Mouse (Mus musculus) CH12.LX (cell line): ENCODE measurements around the gene Apba1. TPM values are rescaled to one million over a fixed set of nuclear protein-coding genes. Genes with fewer than 3 reads are reported as not detected.

Experiments used
- DNase-seq: peaks from one replicate; pipeline ENCODE4 v3.0.0-alpha.2; 2013; ENCODE audit errors: extremely low read depth
- H3K27ac ChIP-seq: 2 replicates; pipeline ENCODE4 v1.5.1; 2012; ENCODE audit warnings: low read depth, mild to moderate bottlenecking, control low read depth, moderate library complexity; ENCODE audit not compliant: insufficient read depth
- H3K27me3 ChIP-seq: replicated peaks from 2 replicates; pipeline ENCODE3; 2012; ENCODE audit warnings: inconsistent platforms
- H3K36me3 ChIP-seq, 2 experiments: replicated peaks in 1 of 2; 2 replicates each; pipeline versions ENCODE3 to v1.6.1; 2012; ENCODE audit warnings: inconsistent platforms in 1 of 2, low read length in 1 of 2, mild to moderate bottlenecking in 1 of 2, mixed read lengths in 1 of 2, moderate library complexity in 1 of 2; ENCODE audit not compliant: control insufficient read depth in 1 of 2, insufficient read depth in 1 of 2
- H3K4me1 ChIP-seq, 2 experiments: 2 replicates each; pipeline ENCODE4 v1.6.1; 2012; ENCODE audit warnings: inconsistent platforms in 1 of 2, moderate library complexity in 1 of 2; ENCODE audit not compliant: insufficient read depth in 2 of 2, control insufficient read depth in 1 of 2
- H3K4me2 ChIP-seq: 2 replicates; pipeline ENCODE4 v1.6.1; 2012; ENCODE audit warnings: low read depth, mild to moderate bottlenecking, control low read depth; ENCODE audit not compliant: poor library complexity, insufficient read depth, severe bottlenecking
- H3K4me3 ChIP-seq, 3 experiments: fragments of 150-350 bp in 1 of 3; sonication (generic) in 1 of 3; replicated peaks in 1 of 3; 2 replicates each; pipeline versions ENCODE3 to v1.5.1; 2011 to 2012; ENCODE audit warnings: low read depth in 2 of 3, low read length in 2 of 3, mild to moderate bottlenecking in 2 of 3, moderate library complexity in 2 of 3, control low read depth in 1 of 3, improper control_type of control experiment in 1 of 3, inconsistent platforms in 1 of 3, mixed read lengths in 1 of 3; ENCODE audit not compliant: poor library complexity in 1 of 3
- H3K79me2 ChIP-seq: replicated peaks from 2 replicates; pipeline ENCODE4 v1.6.1; 2012; ENCODE audit warnings: mild to moderate bottlenecking, moderate library complexity; ENCODE audit not compliant: control insufficient read depth, poor library complexity, insufficient read depth, severe bottlenecking; ENCODE audit errors: extremely low read depth
- H3K9ac ChIP-seq: 2 replicates; pipeline ENCODE4 v1.6.1; 2012; ENCODE audit warnings: low read depth, mild to moderate bottlenecking, control low read depth, moderate library complexity; ENCODE audit not compliant: insufficient read depth
- H3K9me3 ChIP-seq: replicated peaks from 2 replicates; pipeline ENCODE3; 2012; ENCODE audit warnings: low read length, inconsistent platforms, mixed read lengths
- BHLHE40 ChIP-seq: IDR thresholded peaks from 2 replicates; pipeline ENCODE4 v1.6.1; 2011; ENCODE audit warnings: mild to moderate bottlenecking, low read depth, low read length, improper control_type of control experiment
- CHD1 ChIP-seq: IDR thresholded peaks from 2 replicates; pipeline ENCODE4 v1.6.1; 2012; ENCODE audit warnings: low read depth, low read length, improper control_type of control experiment, inconsistent platforms
- CHD2 ChIP-seq: IDR thresholded peaks from 2 replicates; pipeline ENCODE4 v1.6.1; 2011; ENCODE audit warnings: low read length, improper control_type of control experiment
- CTCF ChIP-seq, 2 experiments: IDR thresholded peaks in 1 of 2; conservative IDR thresholded peaks in 1 of 2; 2 replicates each; pipeline ENCODE4 v1.5.1; 2011 to 2012; ENCODE audit warnings: low read depth in 2 of 2, low read length in 2 of 2, improper control_type of control experiment in 1 of 2, inconsistent platforms in 1 of 2, mild to moderate bottlenecking in 1 of 2, moderate library complexity in 1 of 2
- E2F4 ChIP-seq: IDR thresholded peaks from 2 replicates; pipeline ENCODE4 v1.6.1; 2011; ENCODE audit warnings: low read depth, low read length, improper control_type of control experiment; ENCODE audit not compliant: insufficient replicate concordance
- ELF1 ChIP-seq: IDR thresholded peaks from 2 replicates; pipeline ENCODE4 v1.6.1; 2014; ENCODE audit warnings: low read depth, mild to moderate bottlenecking, inconsistent platforms, low read length, improper control_type of control experiment
- EP300 ChIP-seq: IDR thresholded peaks from 2 replicates; pipeline ENCODE4 v1.6.1; 2011; ENCODE audit warnings: low read length, improper control_type of control experiment
- ETS1 ChIP-seq: conservative IDR thresholded peaks from 2 replicates; pipeline ENCODE4 v1.6.1; 2012; ENCODE audit warnings: low read depth, mild to moderate bottlenecking, inconsistent platforms, low read length, improper control_type of control experiment, moderate library complexity
- JUN ChIP-seq: IDR thresholded peaks from 2 replicates; pipeline ENCODE4 v1.6.1; 2011; ENCODE audit warnings: low read depth, mild to moderate bottlenecking, low read length, improper control_type of control experiment, moderate library complexity; ENCODE audit not compliant: insufficient read depth
- JUND ChIP-seq: conservative IDR thresholded peaks from 2 replicates; pipeline ENCODE4 v1.6.1; 2011; ENCODE audit warnings: low read depth, low read length, improper control_type of control experiment
- MEF2A ChIP-seq: IDR thresholded peaks from 2 replicates; pipeline ENCODE4 v1.6.1; 2014; ENCODE audit warnings: low read depth, mild to moderate bottlenecking, inconsistent platforms, low read length, improper control_type of control experiment, borderline replicate concordance
- MXI1 ChIP-seq: IDR thresholded peaks from 2 replicates; pipeline ENCODE4 v1.6.1; 2011; ENCODE audit warnings: mild to moderate bottlenecking, low read depth, low read length, improper control_type of control experiment
- PAX5 ChIP-seq: IDR thresholded peaks from 2 replicates; pipeline ENCODE4 v1.6.1; 2012; ENCODE audit warnings: low read length, inconsistent platforms, mixed read lengths
- POLR2A ChIP-seq: IDR thresholded peaks from 2 replicates; pipeline ENCODE4 v1.6.1; 2011; ENCODE audit warnings: low read depth, mild to moderate bottlenecking, improper control_type of control experiment, low read length
- POLR2AphosphoS2 ChIP-seq: IDR thresholded peaks from 2 replicates; pipeline ENCODE4 v1.6.1; 2011; ENCODE audit warnings: low read depth, low read length, improper control_type of control experiment
- TCF12 ChIP-seq: IDR thresholded peaks from 2 replicates; pipeline ENCODE4 v1.6.1; 2014; ENCODE audit warnings: low read depth, mild to moderate bottlenecking, inconsistent platforms, low read length, improper control_type of control experiment
- UBTF ChIP-seq: IDR thresholded peaks from 2 replicates; pipeline ENCODE4 v1.6.1; 2012; ENCODE audit warnings: low read depth, mild to moderate bottlenecking, inconsistent platforms, low read length, improper control_type of control experiment, moderate library complexity
- ZKSCAN1 ChIP-seq: IDR thresholded peaks from 2 replicates; pipeline ENCODE4 v1.6.1; 2012; ENCODE audit warnings: low read depth, inconsistent platforms, low read length, improper control_type of control experiment, borderline replicate concordance
- ZNF384 ChIP-seq: IDR thresholded peaks from 2 replicates; pipeline ENCODE4 v1.6.1; 2012; ENCODE audit warnings: low read depth, low read length, improper control_type of control experiment, inconsistent platforms
- dilution Hi-C: fragments of 300-500 bp; cut with MboI; formaldehyde crosslinking; loops from 2 replicates; pipeline ENCODE4 v1.14.3; 2020; ENCODE audit warnings: low sequenced_read_pairs; ENCODE audit not compliant: extremely low pct_unique_long_range_greater_than_20kb, extremely low pct_ligation_motif_present
- in situ Hi-C: fragments of 300-500 bp; cut with MboI; formaldehyde crosslinking; loops from 3 replicates; pipeline ENCODE4 v1.14.3; 2019; ENCODE audit warnings: low sequenced_read_pairs, low pct_ligation_motif_present, low pct_unique_long_range_greater_than_20kb, mixed read lengths
- polyA plus RNA-seq: library from polyadenylated mRNA; unstranded; fragments of >175 nt; gene quantifications from 2 replicates; pipeline ENCODE4 v1.2.1, GENCODE M21; 2012; ENCODE audit warnings: low read depth; ENCODE audit not compliant: insufficient read length
- total RNA-seq, 2 experiments: library from RNA; depleted of rRNA; stranded (reverse); fragments of 300-350 nt in 1 of 2; fragments of >200 nt in 1 of 2; gene quantifications; 2 replicates each; pipeline ENCODE4 v1.2.3; 2012 to 2014

Gene Apba1
- total and polyA plus RNA-seq, 3 experiments, result 0.08 to 0.24 (median 0.09) TPM

DNA sequence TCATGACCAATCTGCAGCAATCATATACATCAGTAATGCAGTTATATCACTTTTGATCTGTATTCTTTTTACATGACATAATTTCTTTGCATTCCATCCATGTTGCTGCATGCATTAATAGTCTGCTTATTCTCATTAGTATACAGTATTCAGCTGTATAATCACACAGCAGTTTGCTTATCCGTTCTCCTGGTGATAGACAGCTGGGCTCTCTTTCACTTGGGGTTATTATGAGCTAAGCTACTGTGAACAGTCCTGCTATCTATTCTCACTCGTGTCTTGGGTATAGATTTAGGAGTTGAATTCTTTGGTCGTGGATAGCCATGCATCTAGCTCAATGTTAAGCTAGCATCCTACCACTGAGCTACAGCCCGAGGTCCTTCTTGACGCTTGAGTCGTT lies 16.7 kb downstream of the Apba1 start:
- Histone ChIP-seq H3K27me3 (no peaks in the 10 kb centered on the region), H3K9ac (no peak overlapping the region), H3K4me3 (no peak overlapping the region), H3K79me2 (no peaks in the 10 kb centered on the region), H3K27ac (no peak overlapping the region), H3K9me3 (no peaks in the 10 kb centered on the region), H3K36me3 (no peaks in the 10 kb centered on the region), H3K4me1 (peaks cover 0 to 7% of the 10 kb centered on the region in 2 experiments; a peak in 2 of 4 replicates), H3K4me2 (no peak overlapping the region)
- TF ChIP-seq MXI1 (no peak), ZNF384 (no peak), ELF1 (no peak), EP300 (no peak), MEF2A (no peak), E2F4 (no peak), CHD1 (no peak)
- in situ Hi-C loops (no loop called here), dilution Hi-C loops (no loop called here)
- no peak for DNase-seq

DNA sequence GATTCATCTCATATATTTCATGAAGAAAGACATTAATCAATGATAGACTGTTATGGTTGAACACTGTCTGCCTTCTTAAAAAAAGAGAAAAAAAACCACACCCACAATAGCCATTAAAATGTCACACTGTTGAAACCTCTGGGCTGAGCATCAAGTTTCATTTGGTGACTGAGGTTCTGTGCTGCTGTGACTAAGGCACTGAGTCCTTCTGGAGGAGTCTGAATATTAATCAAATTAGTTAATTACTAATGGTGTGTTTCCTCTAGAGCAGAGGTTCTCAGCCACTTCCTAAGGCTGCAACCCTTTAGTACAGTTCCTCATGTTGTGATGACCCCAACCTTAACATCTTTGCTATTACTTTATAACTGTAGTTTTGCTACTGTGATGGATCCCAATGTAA lies 20.4 kb downstream of the Apba1 start:
- peaks cover 2 to 23% of the 10 kb centered on the region in 2 experiments; a peak in 2 of 4 replicates for H3K4me1 ChIP-seq
- H3K9me3 ChIP-seq, result no peaks in the 10 kb centered on the region
- no peak overlapping the region for H3K4me2 ChIP-seq
- no peak overlapping the region for H3K4me3 ChIP-seq
- TF ChIP-seq ETS1 (no peak), UBTF (no peak), PAX5 (no peak), ZNF384 (no peak), POLR2AphosphoS2 (no peak), POLR2A (no peak), CTCF (conservative IDR thresholded peaks at IDR 0.05 in 1 of 2, IDR thresholded peaks at IDR 0.05 in 1 of 2; ENCODE audit: low read depth in 2 of 2, low read length in 2 of 2) (no peak), MXI1 (no peak), ZKSCAN1 (no peak), BHLHE40 (no peak), CHD2 (no peak), MEF2A (no peak), JUND (no peak), TCF12 (no peak), JUN (no peak)
- in situ Hi-C loops (no loop called here), dilution Hi-C loops (no loop called here)
- no peaks in the 10 kb centered on the region for H3K36me3 ChIP-seq
- no peak overlapping the region for H3K9ac ChIP-seq
- no peaks in the 10 kb centered on the region for H3K79me2 ChIP-seq
- DNase-seq, result no peak
- no peaks in the 10 kb centered on the region for H3K27me3 ChIP-seq
- H3K27ac ChIP-seq, result no peak overlapping the region
